Mouse (Mus musculus) CD4-positive helper T cell, adult 2 months (primary cell): ENCODE results near the gene Gm11564.
"Not testable (repeated sequence)": the region's sequence is repeated elsewhere in the genome, so short reads cannot be mapped to it uniquely, and the experiment has no call there.

Experiments used
- DNase-seq: peaks from one replicate; pipeline ENCODE4 v3.0.0-alpha.2; 2012; ENCODE audit warnings: low read depth, missing footprints, low spot score

Gene Gm11564

DNA sequence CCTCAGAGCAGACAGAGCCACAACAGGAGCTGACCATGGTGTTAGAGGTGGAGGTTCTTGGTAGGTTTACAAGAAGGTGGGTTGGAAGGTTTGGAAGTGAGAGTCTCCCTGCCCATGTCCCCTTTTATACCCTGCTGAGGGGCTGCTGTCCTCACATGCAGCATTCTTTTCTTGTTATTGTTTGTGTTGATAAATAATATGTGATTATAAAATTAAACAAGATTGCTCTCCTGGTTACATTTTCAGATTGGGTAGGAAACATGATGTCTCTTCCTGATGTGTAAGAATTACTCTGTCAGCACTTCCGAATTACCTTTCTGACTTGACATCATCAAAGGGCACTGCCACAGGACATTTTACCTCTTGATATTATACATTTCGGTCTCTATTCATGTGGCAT lies at the start of gene Gm11564:
Gene Gm11564 (minus strand): TSS at position 101 of the 400 bp plus-strand sequence.
- DNase-seq = not testable (repeated sequence)

DNA sequence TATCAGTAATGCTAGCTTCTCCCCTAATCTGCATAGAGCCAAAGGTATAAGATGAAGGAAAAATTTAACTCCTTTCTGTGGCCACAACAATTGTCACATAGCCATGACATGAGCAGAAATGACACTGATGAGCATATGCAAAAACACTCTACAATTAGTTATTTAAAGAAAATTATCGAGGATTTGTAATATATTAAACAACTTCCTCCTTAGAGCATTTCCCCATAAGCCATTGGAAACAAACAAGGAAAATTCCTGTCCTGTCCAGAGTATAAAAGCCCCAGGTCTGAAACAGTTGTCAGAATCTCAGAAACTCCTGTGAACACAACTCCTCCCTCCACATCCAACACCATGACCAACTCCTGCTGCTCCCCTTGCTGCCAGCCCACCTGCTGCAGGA lies 48.7 kb upstream of the Gm11564 start, which contains the start of gene Gm11559:
Gene Gm11559 (plus strand): TSS at position 301 of the 400 bp plus-strand sequence.
- DNase-seq = not testable (repeated sequence)

DNA sequence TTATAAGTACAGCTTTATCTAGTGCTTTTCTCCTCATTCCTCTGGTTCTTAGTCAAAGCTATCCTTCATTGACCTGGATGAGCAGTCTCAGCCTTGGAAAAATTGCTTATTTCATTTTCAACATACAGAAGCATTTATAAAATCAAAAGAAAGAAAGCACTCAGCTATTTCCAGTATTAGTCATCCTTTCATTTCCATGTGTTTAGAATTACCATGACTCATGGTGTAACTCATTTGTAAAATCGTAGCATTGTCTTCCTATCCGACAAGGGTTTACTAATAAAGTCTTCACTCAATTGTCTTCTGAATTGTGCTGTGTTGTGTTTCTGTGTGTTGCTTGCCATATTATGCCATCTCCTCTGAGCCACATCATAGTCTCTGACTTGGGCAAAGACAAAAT lies 43.3 kb upstream of the Gm11564 start:
- no peak for DNase-seq

DNA sequence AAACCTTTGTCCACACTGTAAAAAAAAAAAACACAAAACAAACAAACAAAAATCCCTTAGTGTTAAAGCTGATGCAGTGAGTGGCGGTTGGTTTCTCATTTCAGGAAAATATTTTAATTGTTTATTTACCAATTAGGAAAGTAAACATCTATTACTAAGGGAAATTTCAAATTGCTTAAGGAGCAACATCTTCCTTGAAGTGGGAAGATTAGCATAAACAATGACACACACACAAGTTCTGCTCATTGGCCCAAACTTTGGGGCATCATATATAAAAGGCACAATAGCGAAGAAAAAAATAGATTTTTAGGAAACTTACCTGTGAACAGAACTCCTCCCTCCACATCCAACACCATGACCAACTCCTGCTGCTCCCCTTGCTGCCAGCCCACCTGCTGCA lies 42.2 kb upstream of the Gm11564 start, which contains the start of gene Gm11568:
Gene Gm11568 (plus strand): TSS at position 301 of the 400 bp plus-strand sequence.
- no peak for DNase-seq

DNA sequence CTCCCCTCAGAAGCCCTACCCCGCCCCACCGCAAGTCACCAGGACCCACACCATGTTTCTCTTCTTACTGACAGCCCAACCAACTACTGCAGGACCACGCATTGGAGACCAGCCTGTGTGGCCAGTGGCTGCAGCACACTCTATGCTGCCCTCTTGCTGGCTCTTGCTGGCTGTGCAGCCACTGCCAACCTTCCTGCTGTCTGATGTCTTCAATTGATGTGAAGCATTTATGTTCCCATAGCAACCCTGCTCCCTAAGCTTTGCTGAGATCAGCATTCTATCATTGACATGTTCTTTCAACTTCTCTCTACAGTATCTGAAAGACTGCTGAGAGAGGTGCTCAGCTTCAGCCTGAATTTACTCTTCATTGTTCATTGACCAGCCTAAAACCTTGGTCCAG lies 38.7 kb upstream of the Gm11564 start:
- DNase-seq = no peak

DNA sequence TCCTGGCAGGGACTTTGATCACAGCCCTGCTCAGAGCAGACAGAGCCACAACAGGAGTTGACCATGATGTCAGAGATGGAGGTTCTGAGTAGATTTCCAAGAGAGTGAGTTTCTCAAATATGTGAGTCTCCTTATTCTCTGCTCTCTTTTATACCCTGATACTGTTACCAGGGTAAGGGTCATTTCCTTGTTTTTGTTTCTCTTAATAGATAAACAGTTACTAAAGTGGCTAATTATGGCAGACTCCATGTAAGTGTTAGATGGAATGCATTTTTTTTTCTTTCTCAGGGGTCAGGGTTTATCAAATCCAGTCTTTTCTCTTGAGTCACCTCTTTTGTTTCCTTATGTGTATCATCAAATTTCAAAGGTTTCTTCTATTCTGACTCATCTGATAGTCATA lies 36.0 kb upstream of the Gm11564 start, which contains the start of gene Krtap4-16:
Gene Krtap4-16 (minus strand): TSS at position 101 of the 400 bp plus-strand sequence.
- DNase-seq = no peak

DNA sequence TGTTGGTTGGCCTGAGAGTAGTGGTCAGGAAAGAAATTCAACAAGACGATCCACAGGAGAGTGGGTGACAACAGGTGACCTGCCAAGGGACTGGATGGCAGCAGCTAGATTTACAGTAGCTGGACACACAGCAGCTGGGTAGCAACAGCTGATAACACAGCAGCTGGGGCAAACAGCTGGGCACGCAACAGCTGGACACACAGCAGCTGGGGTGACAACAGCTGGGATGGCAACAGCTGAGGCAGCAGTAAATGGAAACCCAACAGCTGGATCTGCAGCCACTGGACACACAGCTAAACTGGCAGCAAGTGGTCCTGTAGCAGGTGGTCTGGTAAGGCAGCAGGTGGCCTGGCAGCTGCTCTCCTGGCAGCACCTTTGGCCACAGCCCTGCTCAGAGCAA lies 31.3 kb upstream of the Gm11564 start:
- no peak for DNase-seq

DNA sequence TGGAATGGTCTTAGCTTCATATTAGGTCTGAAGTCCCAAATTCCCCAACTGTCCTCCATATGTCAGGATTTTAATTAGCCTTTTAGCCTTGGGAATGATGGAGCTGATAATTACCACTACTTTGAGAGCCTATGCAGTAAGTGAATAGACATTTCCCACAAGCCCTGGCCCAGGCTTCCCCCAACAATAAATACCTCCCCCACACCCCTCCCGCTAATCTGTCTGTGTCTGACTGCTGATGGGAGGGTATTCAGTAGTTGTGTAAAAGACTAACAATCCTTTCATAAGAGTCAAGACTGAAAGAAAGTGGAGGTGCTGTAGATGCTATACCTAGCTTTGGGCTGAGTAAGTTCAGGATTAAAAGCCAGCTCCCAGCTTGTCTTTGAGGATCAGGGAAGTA lies 26.7 kb upstream of the Gm11564 start:
- DNase-seq = no peak

DNA sequence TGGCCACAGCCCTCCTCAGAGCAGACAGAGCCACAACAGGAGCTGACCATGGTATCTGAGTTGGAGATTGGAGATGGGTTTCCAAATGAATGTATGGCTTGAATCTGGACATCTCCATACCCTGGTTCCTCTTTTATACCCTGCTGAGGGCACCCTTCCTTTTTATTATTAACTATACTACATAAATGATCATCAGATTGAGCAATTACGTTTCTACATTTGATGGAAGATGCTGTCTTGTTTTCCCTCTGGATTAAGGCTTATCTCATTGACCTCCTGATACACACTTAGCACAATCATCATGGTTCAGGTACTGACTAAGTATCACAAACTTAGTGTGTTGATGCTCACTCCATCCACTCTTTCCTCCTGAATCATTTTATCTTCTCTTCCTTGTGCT lies 22.5 kb upstream of the Gm11564 start, which contains the start of gene 2300003K06Rik:
Gene 2300003K06Rik (minus strand): TSS at position 101 of the 400 bp plus-strand sequence.
- DNase-seq = no peak

DNA sequence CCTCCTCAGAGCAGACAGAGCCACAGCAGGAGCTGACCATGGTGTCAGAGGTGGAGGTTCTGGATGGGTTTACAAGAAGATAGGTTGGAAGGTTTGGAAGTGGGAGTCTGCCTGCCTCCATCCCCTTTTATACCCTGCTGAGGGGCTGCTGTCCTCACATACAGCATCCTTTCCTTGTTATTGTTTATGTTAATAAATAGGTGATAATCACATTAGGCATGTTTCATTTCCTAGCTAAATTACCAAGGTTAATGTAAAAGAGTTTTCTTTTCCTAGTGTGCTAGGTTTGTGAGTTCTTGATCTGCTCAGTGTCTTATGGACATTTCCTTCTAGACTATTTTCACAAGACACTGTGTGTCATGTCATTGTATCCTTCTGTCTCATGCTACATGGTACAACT lies 5.7 kb downstream of the Gm11564 start, which contains the start of gene Krtap4-13:
Gene Krtap4-13 (minus strand): TSS at position 101 of the 400 bp plus-strand sequence.
- not testable (repeated sequence) for DNase-seq

DNA sequence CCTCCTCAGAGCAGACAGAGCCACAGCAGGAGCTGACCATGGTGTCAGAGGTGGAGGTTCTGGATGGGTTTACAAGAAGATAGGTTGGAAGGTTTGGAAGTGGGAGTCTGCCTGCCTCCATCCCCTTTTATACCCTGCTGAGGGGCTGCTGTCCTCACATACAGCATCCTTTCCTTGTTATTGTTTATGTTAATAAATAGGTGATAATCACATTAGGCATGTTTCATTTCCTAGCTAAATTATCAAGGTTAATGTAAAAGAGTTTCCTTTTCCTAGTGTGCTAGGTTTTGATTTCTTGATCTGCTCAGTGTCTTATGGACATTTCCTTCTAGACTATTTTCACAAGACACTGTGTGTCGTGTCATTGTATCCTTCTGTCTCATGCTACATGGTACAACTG lies 11.1 kb downstream of the Gm11564 start, which contains the start of gene Gm11554:
Gene Gm11554 (minus strand): TSS at position 101 of the 400 bp plus-strand sequence.
- DNase-seq = not testable (repeated sequence)

DNA sequence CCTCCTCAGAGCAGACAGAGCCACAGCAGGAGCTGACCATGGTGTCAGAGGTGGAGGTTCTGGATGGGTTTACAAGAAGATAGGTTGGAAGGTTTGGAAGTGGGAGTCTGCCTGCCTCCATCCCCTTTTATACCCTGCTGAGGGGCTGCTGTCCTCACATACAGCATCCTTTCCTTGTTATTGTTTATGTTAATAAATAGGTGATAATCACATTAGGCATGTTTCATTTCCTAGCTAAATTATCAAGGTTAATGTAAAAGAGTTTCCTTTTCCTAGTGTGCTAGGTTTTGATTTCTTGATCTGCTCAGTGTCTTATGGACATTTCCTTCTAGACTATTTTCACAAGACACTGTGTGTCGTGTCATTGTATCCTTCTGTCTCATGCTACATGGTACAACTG lies 16.6 kb downstream of the Gm11564 start, which contains the start of gene Gm11569:
Gene Gm11569 (minus strand): TSS at position 101 of the 400 bp plus-strand sequence.
- DNase-seq = not testable (repeated sequence)

DNA sequence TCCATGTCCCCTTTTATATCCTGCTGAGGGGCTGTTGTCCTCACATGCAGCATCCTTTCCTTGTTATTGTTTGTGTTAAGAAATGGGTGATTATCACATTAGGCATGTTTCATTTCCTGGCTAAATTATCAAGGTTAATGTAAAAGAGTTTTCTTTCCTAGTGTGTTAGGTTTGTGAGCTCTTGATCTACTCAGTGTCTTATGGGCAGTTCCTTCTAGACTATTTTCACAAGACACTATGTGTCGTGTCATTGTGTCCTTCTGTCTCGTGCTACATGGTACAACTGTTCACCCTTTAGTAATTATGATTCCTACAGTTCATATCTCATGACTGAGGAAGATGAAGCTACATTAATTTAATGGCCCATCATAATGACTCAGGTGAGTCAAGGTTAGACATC lies 22.1 kb downstream of the Gm11564 start, which contains the start of gene Gm11596:
Gene Gm11596 (minus strand): TSS at position 101 of the 400 bp plus-strand sequence.
- no peak for DNase-seq

DNA sequence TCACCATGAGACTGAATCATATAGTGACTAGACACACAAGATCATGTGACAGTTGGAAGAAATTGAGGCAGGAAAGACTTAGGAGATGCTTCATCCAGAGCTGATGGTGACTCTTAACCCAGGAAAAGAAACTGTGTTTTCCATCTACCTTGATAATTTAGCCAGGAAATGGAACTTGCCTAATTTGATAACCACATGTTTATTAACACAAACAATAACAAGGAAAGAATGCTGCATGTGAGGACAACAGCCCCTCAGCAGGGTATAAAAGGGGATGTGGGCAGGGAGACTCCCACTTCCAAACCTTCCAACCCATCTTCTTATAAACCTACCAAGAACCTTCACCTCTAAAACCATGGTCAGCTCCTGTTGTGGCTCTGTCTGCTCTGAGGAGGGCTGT lies 30.6 kb downstream of the Gm11564 start, which contains the start of gene Krtap4-9:
Gene Krtap4-9 (plus strand): TSS at position 301 of the 400 bp plus-strand sequence.
- DNase-seq = not testable (repeated sequence)

DNA sequence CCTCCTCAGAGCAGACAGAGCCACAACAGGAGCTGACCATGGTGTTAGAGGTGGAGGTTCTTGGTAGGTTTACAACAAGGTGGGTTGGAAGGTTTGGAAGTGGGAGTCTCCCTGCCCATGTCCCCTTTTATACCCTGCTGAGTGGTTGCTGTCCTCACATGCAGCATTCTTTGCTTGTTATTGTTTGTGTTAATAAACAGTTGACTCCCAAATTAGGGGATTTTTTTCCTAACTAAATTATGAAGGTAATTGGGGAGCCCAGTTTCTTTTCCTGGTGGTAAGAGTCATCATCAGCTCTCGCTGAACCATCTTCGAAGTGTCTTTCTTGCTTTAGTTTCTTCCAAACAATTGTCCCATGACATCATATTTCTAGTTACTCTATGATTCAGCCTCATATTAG lies 34.9 kb downstream of the Gm11564 start, which contains the start of gene Krtap4-8:
Gene Krtap4-8 (minus strand): TSS at position 101 of the 400 bp plus-strand sequence.
- DNase-seq = no peak

DNA sequence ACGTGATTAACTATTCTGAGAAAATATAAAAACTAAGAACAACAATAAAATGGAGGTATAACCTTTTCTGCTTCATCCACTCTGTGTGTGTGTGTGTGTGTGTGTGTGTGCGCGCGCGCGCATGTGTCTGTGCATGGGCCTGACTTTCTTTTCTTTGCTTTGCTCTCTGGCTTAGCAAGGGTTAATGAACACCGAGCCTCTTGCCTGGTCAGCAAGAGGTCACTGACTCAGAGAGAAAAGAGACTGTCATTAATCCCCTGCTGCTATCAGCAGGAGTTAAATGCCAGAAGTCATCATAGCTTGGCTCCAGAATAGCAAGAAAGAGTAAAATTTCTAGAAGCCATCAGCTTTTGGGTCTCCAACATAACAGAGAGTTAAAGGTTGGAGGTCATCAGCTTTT lies 37.1 kb downstream of the Gm11564 start:
- DNase-seq = no peak

DNA sequence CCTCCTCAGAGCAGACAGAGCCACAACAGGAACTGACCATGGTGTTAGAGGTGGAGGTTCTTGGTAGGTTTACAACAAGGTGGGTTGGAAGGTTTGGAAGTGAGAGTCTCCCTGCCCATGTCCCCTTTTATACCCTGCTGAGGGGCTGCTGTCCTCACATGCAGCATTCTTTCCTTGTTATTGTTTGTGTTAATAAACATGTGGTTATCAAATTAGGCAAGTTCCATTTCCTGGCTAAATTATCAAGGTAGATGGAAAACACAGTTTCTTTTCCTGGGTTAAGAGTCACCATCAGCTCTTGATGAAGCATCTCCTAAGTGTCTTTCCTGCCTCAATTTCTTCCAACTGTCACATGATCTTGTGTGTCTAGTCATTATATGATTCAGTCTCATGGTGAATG lies 42.7 kb downstream of the Gm11564 start, which contains the start of gene Gm11595:
Gene Gm11595 (minus strand): TSS at position 101 of the 400 bp plus-strand sequence.
- DNase-seq = not testable (repeated sequence)

DNA sequence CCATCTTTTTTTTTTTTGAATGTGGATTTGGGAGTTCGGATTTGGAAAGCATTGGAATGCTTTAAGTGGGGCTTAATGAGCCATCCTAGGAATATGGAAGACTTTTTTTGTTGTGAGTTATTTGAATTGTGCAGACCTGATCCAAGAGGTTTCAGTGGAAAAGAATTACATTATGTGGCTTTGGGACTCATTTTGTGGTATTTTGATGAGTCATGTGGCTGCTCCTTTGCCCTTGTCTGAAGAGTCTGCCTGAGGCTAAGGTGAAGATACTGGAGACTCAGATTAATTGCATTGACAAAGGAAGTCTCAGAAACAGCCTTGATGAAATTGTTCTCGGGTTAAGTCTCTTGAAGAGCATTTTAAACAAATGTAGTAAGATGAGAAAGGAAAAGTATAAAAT lies 47.1 kb downstream of the Gm11564 start:
- DNase-seq = no peak
